Mouse (Mus musculus) liver, adult 2 months (tissue): ENCODE results near the gene Cenpm.

Experiments
- CTCF ChIP-seq: fragments of 200-500 bp; IDR thresholded peaks from 2 replicates; pipeline ENCODE4 v1.5.1; 2011; ENCODE audit warnings: low read depth, low read length, control low read depth
- POLR2A ChIP-seq: fragments of 200-500 bp; IDR thresholded peaks from 2 replicates; pipeline ENCODE4 v1.6.1; 2011; ENCODE audit warnings: low read length, control low read depth; ENCODE audit not compliant: insufficient read depth; ENCODE audit errors: extremely low read depth

GRCm38 (mm10) chr15:82271201-82271600, 26.7 kb upstream of the Cenpm start:
- TF ChIP-seq CTCF, result peak; percentile 96
- TF ChIP-seq POLR2A, result no peak
